Mouse (Mus musculus): ENCODE measurements around the gene Comt. TPM values are rescaled to one million over a fixed set of nuclear protein-coding genes. Genes with fewer than 3 reads are reported as not detected.

The Comt gene
- 22.3 TPM for polyA plus RNA-seq (2017; shearing (Covaris generic))

GRCm38 (mm10) chr16:18426802-18427280, at the start of gene Comt:
Gene Comt (minus strand): TSS chr16:18426852.

GRCm38 (mm10) chr16:18426215-18426791, 349 bp downstream of the Comt start, which contains the start of gene Txnrd2:
Gene Txnrd2 (plus strand): TSS chr16:18426384.

Other genes starting within 250 kb of the Comt start
- gene Ccdc188, start 209.0 kb downstream of the Comt start, polyA plus RNA-seq (2017; shearing (Covaris generic)), result not detected
- gene Zdhhc8, start 191.7 kb downstream of the Comt start, polyA plus RNA-seq (2017; shearing (Covaris generic)), result 9.2 TPM
- gene Trmt2a, start 178.2 kb downstream of the Comt start, polyA plus RNA-seq (2017; shearing (Covaris generic)), result 88.0 TPM
- 155 TPM for gene Ranbp1, start 178.1 kb downstream of the Comt start, polyA plus RNA-seq (2017; shearing (Covaris generic))
- not detected for gene Gm49776, start 168.5 kb downstream of the Comt start, polyA plus RNA-seq (2017; shearing (Covaris generic))
- gene Dgcr8, start 137.6 kb downstream of the Comt start, polyA plus RNA-seq (2017; shearing (Covaris generic)), result 8.3 TPM
- gene Tango2, start 78.7 kb downstream of the Comt start, polyA plus RNA-seq (2017; shearing (Covaris generic)), result 29.2 TPM
- gene Arvcf, start 78.7 kb downstream of the Comt start, polyA plus RNA-seq (2017; shearing (Covaris generic)), result 2.8 TPM
- gene Txnrd2, start 468 bp downstream of the Comt start, polyA plus RNA-seq (2017; shearing (Covaris generic)), result 25.2 TPM
- 12.2 TPM for gene Gnb1l, start 71.9 kb upstream of the Comt start, polyA plus RNA-seq (2017; shearing (Covaris generic))
- gene Rtl10, start 72.0 kb upstream of the Comt start, polyA plus RNA-seq (2017; shearing (Covaris generic)), result not detected
- not detected for gene Tbx1, start 163.8 kb upstream of the Comt start, polyA plus RNA-seq (2017; shearing (Covaris generic))
- gene Gp1bb, start 195.6 kb upstream of the Comt start, polyA plus RNA-seq (2017; shearing (Covaris generic)), result not detected
- gene Gm49601, start 199.6 kb upstream of the Comt start, polyA plus RNA-seq (2017; shearing (Covaris generic)), result not detected
- 0.45 TPM for gene Sept5, start 203.1 kb upstream of the Comt start, polyA plus RNA-seq (2017; shearing (Covaris generic))

Data from effector memory CD4-positive, alpha-beta T cell, adult 7 months (primary cell).